Comparison of ENCODE assay signal across 14 mouse cellular contexts in genomic region chr1:59464696-59465639, GRCm38 (mm10). TPM values are rescaled to one million over a fixed set of nuclear protein-coding genes. Genes with fewer than 3 reads are reported as not detected.
DNase-seq lines count a peak whose midpoint lies in the region; ATAC-seq and TF ChIP-seq lines count a peak whose summit lies in the region.
"Had no signal": no experiment of that assay in that cellular context is flagged by ENCODE, and none has a peak within 500 bp of the region (broad histone marks: within the 10 kb centered on the region; RNA-seq: fewer than 3 reads in every experiment).

No protein-coding gene starts in this region.

- no peak overlapping the region for H3K4me3 ChIP-seq in kidney, postnatal 0 days (replicated peaks; ENCODE audit: low read depth, low read length)
- H3K4me3 ChIP-seq in kidney, embryonic 14.5 days (ENCODE audit: low read length), result no peak overlapping the region
- H3K4me3 ChIP-seq in hindbrain, embryonic 15.5 days, result no peak overlapping the region
- no peak overlapping the region for H3K4me3 ChIP-seq in midbrain, embryonic 16.5 days (ENCODE audit: low read depth, low read length)

- H3K9ac ChIP-seq in kidney, postnatal 0 days (ENCODE audit: low read depth, low read length), result no peak overlapping the region
- H3K9ac ChIP-seq in kidney, embryonic 14.5 days (ENCODE audit: low read depth, low read length), result no peak overlapping the region
- no peak overlapping the region for H3K9ac ChIP-seq in hindbrain, embryonic 15.5 days
- no peak overlapping the region for H3K9ac ChIP-seq in midbrain, embryonic 16.5 days (ENCODE audit: low read depth, low read length)

- no peaks in the 10 kb centered on the region for H3K9me3 ChIP-seq in kidney, postnatal 0 days (replicated peaks; ENCODE audit: low read length)
- H3K9me3 ChIP-seq in kidney, embryonic 14.5 days (ENCODE audit: control insufficient read depth, low read length), result no peaks in the 10 kb centered on the region
- no peaks in the 10 kb centered on the region for H3K9me3 ChIP-seq in hindbrain, embryonic 15.5 days
- no peaks in the 10 kb centered on the region for H3K9me3 ChIP-seq in midbrain, embryonic 16.5 days (replicated peaks; ENCODE audit: control insufficient read depth, low read length, poor library complexity, severe bottlenecking)

- no peaks in the 10 kb centered on the region for H3K36me3 ChIP-seq in kidney, postnatal 0 days (ENCODE audit: insufficient read depth, low read length)
- no peaks in the 10 kb centered on the region for H3K36me3 ChIP-seq in kidney, embryonic 14.5 days (ENCODE audit: control insufficient read depth, insufficient read depth, low read length)
- H3K36me3 ChIP-seq in hindbrain, embryonic 15.5 days, result no peaks in the 10 kb centered on the region
- no peaks in the 10 kb centered on the region for H3K36me3 ChIP-seq in midbrain, embryonic 16.5 days (ENCODE audit: control insufficient read depth, insufficient read depth, low read length)

- WGBS in kidney, postnatal 0 days, result 37% methylated on average over 17 of the region's 17 CpGs
- 40% methylated on average over 17 of the region's 17 CpGs for WGBS in kidney, embryonic 14.5 days
- WGBS in hindbrain, embryonic 15.5 days, result 25% methylated on average over 17 of the region's 17 CpGs
- 26% methylated on average over 17 of the region's 17 CpGs for WGBS in midbrain, embryonic 16.5 days

- no peak for TF ChIP-seq CTCF in kidney, postnatal 0 days (IDR thresholded peaks at IDR 0.05; ENCODE audit: low read depth)
- TF ChIP-seq CTCF in brain, embryonic 14.5 days (IDR thresholded peaks at IDR 0.05; ENCODE audit: borderline replicate concordance, extremely low read depth, insufficient read depth, insufficient read length), result no peak

- no peak for TF ChIP-seq POLR2A in brain, embryonic 14.5 days (IDR thresholded peaks at IDR 0.05; ENCODE audit: borderline replicate concordance, extremely low read depth, insufficient read depth, insufficient read length, poor library complexity, severe bottlenecking)

- H3K4me1 ChIP-seq in kidney, postnatal 0 days (replicated peaks; ENCODE audit: insufficient read depth, low read length), result no peaks in the 10 kb centered on the region
- H3K4me1 ChIP-seq in kidney, embryonic 14.5 days (ENCODE audit: control insufficient read depth, insufficient read depth, low read length), result 0 out of 2 replicates have a peak, but pooled peaks cover 3% of the 10 kb centered on the region
- H3K4me1 ChIP-seq in hindbrain, embryonic 15.5 days (replicated peaks), result peaks cover 17% of the 10 kb centered on the region
- no peaks in the 10 kb centered on the region; the same call in 1 of the 2 replicates for H3K4me1 ChIP-seq in midbrain, embryonic 16.5 days (ENCODE audit: control insufficient read depth, insufficient read depth, low read length)

- DNase-seq in kidney, postnatal 0 days (ENCODE audit: low spot score), result peak; percentile 61
- DNase-seq in brain, embryonic 14.5 days (ENCODE audit: low read depth), result peak; percentile 72
- no peak for DNase-seq in adrenal gland, postnatal 14 days
- no peak for DNase-seq in left cerebral cortex, adult 8-10 months (ENCODE audit: low spot score in 2 of 2)
- no peak for DNase-seq in kidney, postnatal 14 days
- DNase-seq: cerebellum, adult 9-10 months; kidney, postnatal 25 days; liver; spleen, adult 18-20 months; thymus, postnatal 25 days had no signal

- H3K4me2 ChIP-seq in kidney, postnatal 0 days (ENCODE audit: low read length), result no peak overlapping the region
- no peak overlapping the region for H3K4me2 ChIP-seq in kidney, embryonic 14.5 days (replicated peaks; ENCODE audit: low read depth, low read length)
- H3K4me2 ChIP-seq in hindbrain, embryonic 15.5 days, result no peak overlapping the region
- no peak overlapping the region for H3K4me2 ChIP-seq in midbrain, embryonic 16.5 days (ENCODE audit: low read length)

- H3K27ac ChIP-seq in kidney, postnatal 0 days, result no peak overlapping the region
- no peak overlapping the region for H3K27ac ChIP-seq in kidney, embryonic 14.5 days (ENCODE audit: low read depth, low read length)
- 0 out of 2 replicates have a peak overlapping the region, but pooled peaks have one; percentile 14 for H3K27ac ChIP-seq in hindbrain, embryonic 15.5 days (replicated peaks)
- 0 out of 2 replicates have a peak overlapping the region, but pooled peaks have one; percentile 2 for H3K27ac ChIP-seq in midbrain, embryonic 16.5 days (ENCODE audit: low read length)

- H3K27me3 ChIP-seq in kidney, postnatal 0 days (ENCODE audit: insufficient read depth, low read length), result no peaks in the 10 kb centered on the region
- no peaks in the 10 kb centered on the region for H3K27me3 ChIP-seq in kidney, embryonic 14.5 days (ENCODE audit: control insufficient read depth, insufficient read depth, low read length)
- no peaks in the 10 kb centered on the region for H3K27me3 ChIP-seq in hindbrain, embryonic 15.5 days
- no peaks in the 10 kb centered on the region for H3K27me3 ChIP-seq in midbrain, embryonic 16.5 days (ENCODE audit: control insufficient read depth, insufficient read depth, low read depth, low read length)

- ATAC-seq in kidney, postnatal 0 days (replicated peaks; ENCODE audit: low FRiP score, low read depth), result no peak
- ATAC-seq in kidney, embryonic 14.5 days (ENCODE audit: low FRiP score, low TSS enrichment), result no peak
- ATAC-seq in hindbrain, embryonic 15.5 days (ENCODE audit: low FRiP score, low read depth), result peak; percentile 59; the same call in 1 of the 2 replicates
- ATAC-seq in midbrain, embryonic 16.5 days, result peak; percentile 75

RNA-seq across cellular contexts. Expression of gene Fzd7, which starts 17.3 kb away (rescaled TPM):
- 15.2 and 17.9 TPM in 2 replicates for polyA plus RNA-seq in kidney, postnatal 0 days (2015; fragmentation: Nextera tagmentation; extraction: Ambion mirVana)
- polyA plus RNA-seq in kidney, embryonic 14.5 days (2014; fragmentation: Nextera tagmentation; extraction: Ambion mirVana), result 20.1 and 29.2 TPM in 2 replicates
- 8.3 and 10.7 TPM in 2 replicates for polyA plus RNA-seq in brain, embryonic 14.5 days (2012; rRNA removed)
- 2.5 and 2.8 TPM in 2 replicates for polyA plus RNA-seq in hindbrain, embryonic 15.5 days (2015; fragmentation: Nextera tagmentation; extraction: Ambion mirVana)
- polyA plus RNA-seq in midbrain, embryonic 16.5 days (2015; fragmentation: Nextera tagmentation; extraction: Ambion mirVana), result 2.6 and 3.2 TPM in 2 replicates
- total RNA-seq in adrenal gland, postnatal 14 days (2021), result 13.7 and 13.9 TPM in 2 replicates
- total RNA-seq in left cerebral cortex, adult 8-10 months (2022), result 1 to 10 TPM; 7.7 to 9.5 (median 8.2) TPM

RNA-seq across cellular contexts. Expression of gene Gm973, which starts 51.1 kb away (rescaled TPM):
- polyA plus RNA-seq in kidney, postnatal 0 days (2015; fragmentation: Nextera tagmentation; extraction: Ambion mirVana), result 1.6 and 2.5 TPM in 2 replicates
- polyA plus RNA-seq in kidney, embryonic 14.5 days (2014; fragmentation: Nextera tagmentation; extraction: Ambion mirVana), result 0.90 and 1.4 TPM in 2 replicates
- 2.1 and 6.4 TPM in 2 replicates for polyA plus RNA-seq in brain, embryonic 14.5 days (2012; rRNA removed)
- polyA plus RNA-seq in hindbrain, embryonic 15.5 days (2015; fragmentation: Nextera tagmentation; extraction: Ambion mirVana), result 8.1 and 9.4 TPM in 2 replicates
- polyA plus RNA-seq in midbrain, embryonic 16.5 days (2015; fragmentation: Nextera tagmentation; extraction: Ambion mirVana), result 11.8 and 14.1 TPM in 2 replicates
- 4.7 and 5.5 TPM in 2 replicates for total RNA-seq in adrenal gland, postnatal 14 days (2021)
- total RNA-seq in left cerebral cortex, adult 8-10 months (2022), result 10 to 100 TPM; 12.9 to 22.4 (median 17.3) TPM
- polyA plus RNA-seq: heart, embryonic 14.5 days had no signal

Comparison
In these comparisons a context has a peak if more than half of its experiments do, and no peak if none do; other contexts are left out.
1. DNase-seq: peak in kidney, postnatal 0 days (single experiment) and brain, embryonic 14.5 days (single experiment); none in adrenal gland, postnatal 14 days (single experiment), left cerebral cortex, adult 8-10 months (0 of 2) and kidney, postnatal 14 days (single experiment).
2. ATAC-seq: peak in hindbrain, embryonic 15.5 days (single experiment) and midbrain, embryonic 16.5 days (single experiment); none in kidney, postnatal 0 days (single experiment) and kidney, embryonic 14.5 days (single experiment).
3. H3K27ac ChIP-seq: peak in hindbrain, embryonic 15.5 days (single experiment) and midbrain, embryonic 16.5 days (single experiment); none in kidney, postnatal 0 days (single experiment) and kidney, embryonic 14.5 days (single experiment).